Mouse (Mus musculus) forebrain, embryonic 14.5 days (tissue): ENCODE data around the gene Crnkl1. TPM values are rescaled to one million over a fixed set of nuclear protein-coding genes. Genes with fewer than 3 reads are reported as not detected.

Experiments
- ATAC-seq: fragments of 200-750 bp; cut with Nextera tagmentation; 2 replicates; pipeline ENCODE4 v1.8.0; 2017; ENCODE audit warnings: mild to moderate bottlenecking, moderate library complexity
- DNase-seq: peaks from one replicate; pipeline ENCODE4 v3.0.0-alpha.2; 2015; ENCODE audit warnings: low spot score
- H3K27ac ChIP-seq: fragments of 300-500 bp; sonication (generic); 2 replicates; pipeline ENCODE4 v1.5.1; 2014; ENCODE audit warnings: low read depth, mild to moderate bottlenecking, control low read depth, low read length, moderate library complexity
- H3K27me3 ChIP-seq: fragments of 300-500 bp; sonication (generic); replicated peaks from 2 replicates; pipeline ENCODE4 v1.6.1; 2014; ENCODE audit warnings: low read length, control low read depth, mixed read lengths; ENCODE audit not compliant: control insufficient read depth, insufficient read depth
- H3K36me3 ChIP-seq: fragments of 300-500 bp; sonication (generic); 2 replicates; pipeline ENCODE4 v1.6.1; 2014; ENCODE audit warnings: low read length, control low read depth; ENCODE audit not compliant: control insufficient read depth, insufficient read depth
- H3K4me1 ChIP-seq: fragments of 300-500 bp; sonication (generic); 2 replicates; pipeline ENCODE4 v1.6.1; 2014; ENCODE audit warnings: antibody characterized with exemption, low read length, control low read depth; ENCODE audit not compliant: control insufficient read depth, insufficient read depth
- H3K4me2 ChIP-seq: fragments of 300-500 bp; sonication (generic); 2 replicates; pipeline ENCODE4 v1.6.1; 2014; ENCODE audit warnings: mild to moderate bottlenecking, control low read depth, low read length
- H3K4me3 ChIP-seq: fragments of 300-500 bp; sonication (generic); 2 replicates; pipeline ENCODE4 v1.5.1; 2014; ENCODE audit warnings: low read depth, low read length, control low read depth
- H3K9ac ChIP-seq: fragments of 300-500 bp; sonication (generic); 2 replicates; pipeline ENCODE4 v1.6.1; 2014; ENCODE audit warnings: mild to moderate bottlenecking, low read length, control low read depth, moderate library complexity
- H3K9me3 ChIP-seq: fragments of 300-500 bp; sonication (generic); replicated peaks from 2 replicates; pipeline ENCODE4 v1.6.1; 2016; ENCODE audit warnings: low read length, control low read depth, mixed read lengths; ENCODE audit not compliant: control insufficient read depth
- WGBS: fragments of 180-500 bp; shearing (Covaris S2); extraction: QIAGEN DNeasy Blood & Tissue Kit; methylation state at CpG from one replicate; pipeline ENCODE4 v1.1.7; 2014; 5-methylcytosine and 5-hydroxymethylcytosine counted together
- polyA plus RNA-seq: library from polyadenylated mRNA; unstranded; fragments of >200 nt; fragmentation: Nextera tagmentation; extraction: Ambion mirVana; gene quantifications from 2 replicates; pipeline ENCODE4 v1.2.1, GENCODE M21; 2014

The Crnkl1 gene
- polyA plus RNA-seq, 1 experiment from 2014 or later, result 34.4 TPM

- 73% methylated on average over 5 of the region's 5 CpGs for WGBS
- DNase-seq, result no peak
- H3K4me3 ChIP-seq, result no peak overlapping the region
- H3K27ac ChIP-seq, result no peak overlapping the region
- H3K9ac ChIP-seq, result no peak overlapping the region
- ATAC-seq, result no peak
- H3K4me2 ChIP-seq, result no peak overlapping the region
- H3K36me3 ChIP-seq, result no peaks in the 10 kb centered on the region
- peaks cover 7% of the 10 kb centered on the region for H3K4me1 ChIP-seq
- no peaks in the 10 kb centered on the region for H3K27me3 ChIP-seq
- H3K9me3 ChIP-seq, result no peaks in the 10 kb centered on the region
Observed at GRCm38 (mm10) chr2:145961861-145962260, 27.0 kb upstream of the Crnkl1 start.

- 34% methylated on average over 7 of the region's 7 CpGs for WGBS
- Histone ChIP-seq H3K4me3 (no peak overlapping the region), H3K9me3 (no peaks in the 10 kb centered on the region), H3K27me3 (no peaks in the 10 kb centered on the region), H3K27ac (no peak overlapping the region), H3K9ac (no peak overlapping the region), H3K4me1 (peaks cover 7% of the 10 kb centered on the region), H3K36me3 (no peaks in the 10 kb centered on the region), H3K4me2 (no peak overlapping the region)
- ATAC-seq (peak; percentile 60), DNase-seq (no peak)
Observed at GRCm38 (mm10) chr2:145958551-145958950, 23.7 kb upstream of the Crnkl1 start.

GRCm38 (mm10) chr2:145958097-145958496 lies 23.3 kb upstream of the Crnkl1 start:
- no peak overlapping the region for H3K4me3 ChIP-seq
- no peak for DNase-seq
- peaks cover 7% of the 10 kb centered on the region for H3K4me1 ChIP-seq
- 78% methylated on average over 6 of the region's 6 CpGs for WGBS
- no peak overlapping the region for H3K27ac ChIP-seq
- ATAC-seq, result no peak
- H3K9ac ChIP-seq, result no peak overlapping the region
- H3K4me2 ChIP-seq, result no peak overlapping the region
- H3K27me3 ChIP-seq, result no peaks in the 10 kb centered on the region
- no peaks in the 10 kb centered on the region for H3K9me3 ChIP-seq
- H3K36me3 ChIP-seq, result no peaks in the 10 kb centered on the region

GRCm38 (mm10) chr2:145957450-145957849 lies 22.6 kb upstream of the Crnkl1 start:
- WGBS, result 9% methylated on average over 4 of the region's 4 CpGs
- peak; percentile 88 for DNase-seq
- H3K9ac ChIP-seq, result no peak overlapping the region
- H3K27ac ChIP-seq, result no peak overlapping the region
- no peak overlapping the region for H3K4me3 ChIP-seq
- H3K4me2 ChIP-seq, result no peak overlapping the region
- H3K36me3 ChIP-seq, result no peaks in the 10 kb centered on the region
- no peaks in the 10 kb centered on the region for H3K27me3 ChIP-seq
- no peaks in the 10 kb centered on the region for H3K9me3 ChIP-seq
- ATAC-seq, result peak; percentile 66
- peaks cover 7% of the 10 kb centered on the region for H3K4me1 ChIP-seq

- 8% methylated on average over 5 of the region's 5 CpGs for WGBS
- Histone ChIP-seq H3K4me1 (peaks cover 7% of the 10 kb centered on the region), H3K9ac (no peak overlapping the region), H3K9me3 (no peaks in the 10 kb centered on the region), H3K4me3 (no peak overlapping the region), H3K27me3 (no peaks in the 10 kb centered on the region), H3K4me2 (no peak overlapping the region), H3K27ac (no peak overlapping the region), H3K36me3 (no peaks in the 10 kb centered on the region)
- DNase-seq (no peak), ATAC-seq (no peak)
Observed at GRCm38 (mm10) chr2:145956318-145956717, 21.5 kb upstream of the Crnkl1 start.

- Histone ChIP-seq H3K9ac (no peak overlapping the region), H3K27ac (no peak overlapping the region), H3K4me1 (peaks cover 7% of the 10 kb centered on the region), H3K27me3 (0 out of 2 replicates have a peak, but pooled peaks cover 2% of the 10 kb centered on the region), H3K36me3 (no peaks in the 10 kb centered on the region), H3K4me2 (no peak overlapping the region), H3K9me3 (no peaks in the 10 kb centered on the region), H3K4me3 (no peak overlapping the region)
- ATAC-seq (peak; percentile 24; the same call in 1 of the 2 replicates), DNase-seq (peak; percentile 43)
- 13% methylated on average over 10 of the region's 10 CpGs for WGBS
Observed at GRCm38 (mm10) chr2:145955844-145956243, 21.0 kb upstream of the Crnkl1 start.

GRCm38 (mm10) chr2:145952726-145953125 lies 17.9 kb upstream of the Crnkl1 start:
- Histone ChIP-seq H3K9ac (no peak overlapping the region), H3K4me2 (no peak overlapping the region), H3K9me3 (no peaks in the 10 kb centered on the region), H3K27me3 (0 out of 2 replicates have a peak, but pooled peaks cover 6% of the 10 kb centered on the region), H3K36me3 (no peaks in the 10 kb centered on the region), H3K4me1 (peaks cover 3% of the 10 kb centered on the region), H3K4me3 (no peak overlapping the region), H3K27ac (no peak overlapping the region)
- no peak for DNase-seq
- 92% methylated on average over 5 of the region's 5 CpGs for WGBS
- ATAC-seq, result no peak

- Histone ChIP-seq H3K9ac (no peak overlapping the region), H3K4me2 (no peak overlapping the region), H3K4me3 (no peak overlapping the region), H3K36me3 (no peaks in the 10 kb centered on the region), H3K4me1 (peaks cover 3% of the 10 kb centered on the region; the same call in 1 of the 2 replicates), H3K9me3 (no peaks in the 10 kb centered on the region), H3K27ac (no peak overlapping the region), H3K27me3 (0 out of 2 replicates have a peak, but pooled peaks cover 6% of the 10 kb centered on the region)
- ATAC-seq (no peak), DNase-seq (no peak)
- 56% methylated on average over 10 of the region's 10 CpGs for WGBS
Observed at GRCm38 (mm10) chr2:145950239-145950638, 15.4 kb upstream of the Crnkl1 start.

- no peak overlapping the region for H3K4me2 ChIP-seq
- H3K27ac ChIP-seq, result no peak overlapping the region
- ATAC-seq (peak; percentile 23; the same call in 1 of the 2 replicates), DNase-seq (no peak)
- H3K9ac ChIP-seq, result no peak overlapping the region
- H3K4me1 ChIP-seq, result peaks cover 3% of the 10 kb centered on the region; the same call in 1 of the 2 replicates
- WGBS, result 29% methylated on average over 11 of the region's 11 CpGs
- 0 out of 2 replicates have a peak, but pooled peaks cover 6% of the 10 kb centered on the region for H3K27me3 ChIP-seq
- no peaks in the 10 kb centered on the region for H3K36me3 ChIP-seq
- no peaks in the 10 kb centered on the region for H3K9me3 ChIP-seq
- H3K4me3 ChIP-seq, result no peak overlapping the region
Observed at GRCm38 (mm10) chr2:145949475-145950068, 14.8 kb upstream of the Crnkl1 start.
